Mouse (Mus musculus): ENCODE data around the gene Scmh1. TPM values are rescaled to one million over a fixed set of nuclear protein-coding genes. Genes with fewer than 3 reads are reported as not detected.

Gene Scmh1
- polyA plus RNA-seq (2015; fragmentation: Nextera tagmentation; extraction: Ambion mirVana) = 12.4 and 13.9 TPM in 2 replicates

DNA sequence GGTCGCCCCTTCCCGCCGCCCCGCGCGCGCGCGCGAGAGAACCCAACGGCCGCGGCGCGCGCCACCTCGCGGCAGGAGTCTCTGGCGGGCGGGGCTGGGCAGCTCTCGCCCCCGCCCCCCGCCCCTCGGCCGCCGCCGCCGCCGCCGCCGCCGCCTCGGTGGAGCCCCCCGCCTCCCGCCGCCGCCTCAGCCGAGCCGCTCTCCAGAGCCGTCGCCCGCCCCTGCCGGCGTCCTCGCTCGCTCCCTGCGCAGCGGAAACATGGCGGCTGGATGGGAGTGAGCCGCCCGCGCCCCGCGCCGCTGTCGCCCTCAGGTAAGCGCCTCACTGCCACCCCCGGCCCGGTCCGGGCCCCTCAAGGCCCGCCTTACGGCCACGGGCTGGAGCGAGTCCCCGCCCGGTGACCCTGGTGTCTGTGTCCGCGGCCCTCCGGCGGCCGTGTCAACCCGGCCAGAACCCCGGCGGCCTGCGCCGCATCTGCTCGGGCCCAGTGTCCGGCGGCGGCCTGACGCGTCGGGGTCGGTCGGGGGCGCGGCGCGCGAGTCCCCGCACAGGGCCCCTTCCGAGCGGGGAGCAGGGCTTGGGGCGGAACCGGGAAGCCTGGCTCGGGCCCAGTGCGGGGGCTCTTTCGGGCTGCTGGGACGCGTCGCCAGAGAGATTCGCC, at the start of gene Scmh1:
Gene Scmh1 (plus strand): TSS at position 138 of the 662 bp plus-strand sequence.

DNA sequence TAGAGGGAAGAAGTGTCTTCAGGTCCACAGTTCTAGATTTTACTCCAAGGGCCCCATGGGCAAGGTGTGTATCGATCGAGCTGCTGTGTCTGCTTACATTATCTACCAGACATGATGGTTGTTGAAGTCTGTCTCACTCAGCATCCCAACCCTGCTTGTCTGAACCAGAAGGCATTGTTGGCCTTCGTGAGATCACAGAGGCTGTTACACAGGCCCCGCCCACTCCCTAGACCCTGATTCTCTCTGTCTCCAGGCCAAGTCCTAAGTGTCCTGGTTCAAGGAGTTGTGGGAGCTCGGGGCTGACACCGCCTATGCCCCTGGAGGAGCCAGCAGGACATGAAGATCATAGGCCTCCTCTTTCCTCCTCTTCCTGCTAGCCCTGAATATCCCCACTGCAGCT, 126.9 kb downstream of the Scmh1 start, which contains the start of gene Slfnl1:
Gene Slfnl1 (plus strand): TSS at position 246 of the 400 bp plus-strand sequence.

GRCm38 (mm10) chr4:120569486-120570437, 164.7 kb downstream of the Scmh1 start, which contains the start of gene Ctps:
Gene Ctps (minus strand): TSS chr4:120570276.

Other genes starting within 250 kb of the Scmh1 start
- gene Edn2, start 244.1 kb upstream of the Scmh1 start, polyA plus RNA-seq (2015; fragmentation: Nextera tagmentation; extraction: Ambion mirVana) = 0.23 and 0.32 TPM in 2 replicates
- 0.07 and 0.12 TPM in 2 replicates for gene Foxo6, start 117.9 kb upstream of the Scmh1 start, polyA plus RNA-seq (2015; fragmentation: Nextera tagmentation; extraction: Ambion mirVana)
- gene Slfnl1, start 127.0 kb downstream of the Scmh1 start, polyA plus RNA-seq (2015; fragmentation: Nextera tagmentation; extraction: Ambion mirVana) = not detected in 2 replicates
- gene Ctps, start 165.0 kb downstream of the Scmh1 start, polyA plus RNA-seq (2015; fragmentation: Nextera tagmentation; extraction: Ambion mirVana) = 29.0 and 33.5 TPM in 2 replicates
- 0.61 TPM in 1 of 2 replicates, not detected in the other for gene Gm8439, start 183.5 kb downstream of the Scmh1 start, polyA plus RNA-seq (2015; fragmentation: Nextera tagmentation; extraction: Ambion mirVana)